Mouse (Mus musculus): Measurements from ENCODE around the gene Mospd2. TPM values are rescaled to one million over a fixed set of nuclear protein-coding genes. Genes with fewer than 3 reads are reported as not detected.

Mospd2 gene
- polyA plus RNA-seq (2012; ENCODE audit: insufficient read depth, insufficient read length, missing spikeins), result 59.4 and 60.1 TPM in 2 replicates

- H3K27ac ChIP-seq (ENCODE audit: insufficient read depth, low read depth, low read length), result peak within 1 kb of the TSS; percentile 71
- no peaks in the 10 kb centered on the region for H3K4me1 ChIP-seq (ENCODE audit: control insufficient read depth, insufficient read depth, low read length)
- H3K4me3 ChIP-seq (ENCODE audit: insufficient read depth, low read length), result peak within 1 kb of the TSS; percentile 93
- TF ChIP-seq CTCF (IDR thresholded peaks at IDR 0.05; ENCODE audit: low read depth, low read length) (no peak), POLR2A (IDR thresholded peaks at IDR 0.05; ENCODE audit: borderline replicate concordance, low read depth, low read length) (no peak)
These were observed at the start of gene Mospd2, which contains the start of gene Fancb for GRCm38 (mm10) chrX:164980193-164980775. Gene Mospd2 (minus strand): TSS chrX:164980375. Gene Fancb (plus strand): TSS chrX:164980592.

GRCm38 (mm10) chrX:165004779-165005324, 24.7 kb upstream of the Mospd2 start, which contains the start of gene Gm17604:
Gene Gm17604 (minus strand): TSS chrX:165004829.
- Histone ChIP-seq H3K27ac (ENCODE audit: insufficient read depth, low read depth, low read length) (no peak within 1 kb of the TSS), H3K4me3 (ENCODE audit: insufficient read depth, low read length) (no peak within 1 kb of the TSS), H3K4me1 (ENCODE audit: control insufficient read depth, insufficient read depth, low read length) (no peaks in the 10 kb centered on the region)
- TF ChIP-seq CTCF (IDR thresholded peaks at IDR 0.05; ENCODE audit: low read depth, low read length) (no peak), POLR2A (IDR thresholded peaks at IDR 0.05; ENCODE audit: borderline replicate concordance, low read depth, low read length) (no peak)

- TF ChIP-seq POLR2A (IDR thresholded peaks at IDR 0.05; ENCODE audit: borderline replicate concordance, low read depth, low read length), result no peak
- no peak for TF ChIP-seq CTCF (IDR thresholded peaks at IDR 0.05; ENCODE audit: low read depth, low read length)
- Histone ChIP-seq H3K27ac (ENCODE audit: insufficient read depth, low read depth, low read length) (no peak overlapping the region), H3K4me1 (ENCODE audit: control insufficient read depth, insufficient read depth, low read length) (no peaks in the 10 kb centered on the region)
These were observed 23.0 kb upstream of the Mospd2 start for GRCm38 (mm10) chrX:165003141-165003540.

GRCm38 (mm10) chrX:164978866-164979265, 1.3 kb downstream of the Mospd2 start:
- H3K27ac ChIP-seq (ENCODE audit: insufficient read depth, low read depth, low read length), result peak overlapping the region; percentile 30
- no peak overlapping the region for H3K4me3 ChIP-seq (ENCODE audit: insufficient read depth, low read length)
- TF ChIP-seq CTCF (IDR thresholded peaks at IDR 0.05; ENCODE audit: low read depth, low read length) (no peak), POLR2A (IDR thresholded peaks at IDR 0.05; ENCODE audit: borderline replicate concordance, low read depth, low read length) (no peak)
- H3K4me1 ChIP-seq (ENCODE audit: control insufficient read depth, insufficient read depth, low read length), result no peaks in the 10 kb centered on the region

More at GRCm38 (mm10) chrX:165003141-165003540, 23.0 kb upstream of the Mospd2 start:
- no peak overlapping the region for H3K4me3 ChIP-seq (ENCODE audit: insufficient read depth, low read length)

GRCm38 (mm10) chrX:164971206-164971605, 9.0 kb downstream of the Mospd2 start:
- H3K4me1 ChIP-seq (ENCODE audit: control insufficient read depth, insufficient read depth, low read length), result peaks cover 4% of the 10 kb centered on the region
- no peak overlapping the region for H3K4me3 ChIP-seq (ENCODE audit: insufficient read depth, low read length)
- TF ChIP-seq POLR2A (IDR thresholded peaks at IDR 0.05; ENCODE audit: borderline replicate concordance, low read depth, low read length) (no peak), CTCF (IDR thresholded peaks at IDR 0.05; ENCODE audit: low read depth, low read length) (no peak)
- no peak overlapping the region for H3K27ac ChIP-seq (ENCODE audit: insufficient read depth, low read depth, low read length)

GRCm38 (mm10) chrX:164965750-164966448, 14.3 kb downstream of the Mospd2 start:
- peaks cover 10% of the 10 kb centered on the region for H3K4me1 ChIP-seq (ENCODE audit: control insufficient read depth, insufficient read depth, low read length)
- no peak overlapping the region for H3K27ac ChIP-seq (ENCODE audit: insufficient read depth, low read depth, low read length)
- H3K4me3 ChIP-seq (ENCODE audit: insufficient read depth, low read length), result no peak overlapping the region
- TF ChIP-seq POLR2A (IDR thresholded peaks at IDR 0.05; ENCODE audit: borderline replicate concordance, low read depth, low read length) (no peak), CTCF (IDR thresholded peaks at IDR 0.05; ENCODE audit: low read depth, low read length) (no peak)

GRCm38 (mm10) chrX:164952601-164953375, 27.4 kb downstream of the Mospd2 start:
- no peaks in the 10 kb centered on the region for H3K4me1 ChIP-seq (ENCODE audit: control insufficient read depth, insufficient read depth, low read length)
- no peak overlapping the region for H3K27ac ChIP-seq (ENCODE audit: insufficient read depth, low read depth, low read length)
- no peak overlapping the region for H3K4me3 ChIP-seq (ENCODE audit: insufficient read depth, low read length)
- no peak for TF ChIP-seq CTCF (IDR thresholded peaks at IDR 0.05; ENCODE audit: low read depth, low read length)
- TF ChIP-seq POLR2A (IDR thresholded peaks at IDR 0.05; ENCODE audit: borderline replicate concordance, low read depth, low read length), result no peak

GRCm38 (mm10) chrX:164951858-164952576, 28.2 kb downstream of the Mospd2 start:
- Histone ChIP-seq H3K4me1 (ENCODE audit: control insufficient read depth, insufficient read depth, low read length) (no peaks in the 10 kb centered on the region), H3K27ac (ENCODE audit: insufficient read depth, low read depth, low read length) (no peak overlapping the region), H3K4me3 (ENCODE audit: insufficient read depth, low read length) (no peak overlapping the region)
- TF ChIP-seq CTCF (IDR thresholded peaks at IDR 0.05; ENCODE audit: low read depth, low read length) (no peak), POLR2A (IDR thresholded peaks at IDR 0.05; ENCODE audit: borderline replicate concordance, low read depth, low read length) (no peak)

- H3K4me1 ChIP-seq (ENCODE audit: control insufficient read depth, insufficient read depth, low read length), result peaks cover 16% of the 10 kb centered on the region
- peak overlapping the region; percentile 81 for H3K27ac ChIP-seq (ENCODE audit: insufficient read depth, low read depth, low read length)
- TF ChIP-seq POLR2A (IDR thresholded peaks at IDR 0.05; ENCODE audit: borderline replicate concordance, low read depth, low read length) (no peak), CTCF (IDR thresholded peaks at IDR 0.05; ENCODE audit: low read depth, low read length) (no peak)
- H3K4me3 ChIP-seq (ENCODE audit: insufficient read depth, low read length), result no peak overlapping the region; the same call in 1 of the 2 replicates
These were observed 38.6 kb downstream of the Mospd2 start for GRCm38 (mm10) chrX:164941540-164941939.

All from bone marrow macrophage, adult 2 months (primary cell).